Mouse (Mus musculus): ENCODE measurements around the gene Fbxl2.

DNA sequence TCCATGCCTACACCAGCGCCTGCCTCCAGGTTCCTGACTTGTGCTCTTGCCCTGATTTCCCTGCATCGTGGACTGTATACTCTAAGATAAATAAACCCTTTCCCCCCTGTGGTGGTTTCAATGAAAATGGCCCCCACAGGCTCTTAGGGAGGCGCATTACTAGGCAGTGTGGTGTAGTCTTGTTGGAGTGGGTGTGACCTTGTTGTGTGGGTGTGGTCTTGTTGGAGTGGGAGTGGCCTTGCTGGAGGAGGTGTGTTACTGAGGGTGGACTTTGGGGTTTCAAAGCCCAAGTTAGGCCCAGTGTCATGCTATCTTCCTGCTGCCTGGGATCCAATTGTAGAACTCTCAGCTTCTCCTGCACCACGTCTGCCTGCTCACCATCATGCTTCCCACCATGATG lies 6.0 kb upstream of the Fbxl2 start:
- TF ChIP-seq CTCF (IDR thresholded peaks at IDR 0.05; ENCODE audit: control insufficient read depth, insufficient read depth, low read length) (no peak), POLR2A (IDR thresholded peaks at IDR 0.05; ENCODE audit: borderline replicate concordance, control insufficient read depth, low read depth, low read length) (no peak)
